Mouse (Mus musculus): ENCODE measurements around the gene Sema3c.
"Not testable (repeated sequence)": the region's sequence is repeated elsewhere in the genome, so short reads cannot be mapped to it uniquely, and the experiment has no call there.

Sema3c gene

GRCm38 (mm10) chr5:17573694-17574380, at the start of gene Sema3c:
TSS of gene Sema3c (plus strand) at chr5:17574281.
- DNase-seq (ENCODE audit: low read depth, low spot score) = no peak

GRCm38 (mm10) chr5:17531165-17531564, 42.9 kb upstream of the Sema3c start:
- DNase-seq (ENCODE audit: low read depth, low spot score) = not testable (repeated sequence)

GRCm38 (mm10) chr5:17543141-17543540, 30.9 kb upstream of the Sema3c start:
- no peak for DNase-seq (ENCODE audit: low read depth, low spot score)

- no peak for DNase-seq (ENCODE audit: low read depth, low spot score)
Observed at GRCm38 (mm10) chr5:17544904-17545449, 29.1 kb upstream of the Sema3c start.

GRCm38 (mm10) chr5:17551693-17552092, 22.4 kb upstream of the Sema3c start:
- DNase-seq (ENCODE audit: low read depth, low spot score) = no peak

GRCm38 (mm10) chr5:17556073-17556473, 18.0 kb upstream of the Sema3c start:
- DNase-seq (ENCODE audit: low read depth, low spot score) = no peak

- DNase-seq (ENCODE audit: low read depth, low spot score) = no peak
Observed at GRCm38 (mm10) chr5:17556715-17557265, 17.3 kb upstream of the Sema3c start.

GRCm38 (mm10) chr5:17571571-17571970, 2.5 kb upstream of the Sema3c start:
- no peak for DNase-seq (ENCODE audit: low read depth, low spot score)

- no peak for DNase-seq (ENCODE audit: low read depth, low spot score)
Observed at GRCm38 (mm10) chr5:17574413-17575182, 517 bp downstream of the Sema3c start.

- no peak for DNase-seq (ENCODE audit: low read depth, low spot score)
Observed at GRCm38 (mm10) chr5:17575183-17575495, 1.1 kb downstream of the Sema3c start.

GRCm38 (mm10) chr5:17576069-17576468, 2.0 kb downstream of the Sema3c start:
- no peak for DNase-seq (ENCODE audit: low read depth, low spot score)

- no peak for DNase-seq (ENCODE audit: low read depth, low spot score)
Observed at GRCm38 (mm10) chr5:17582047-17582515, 8.0 kb downstream of the Sema3c start.

- no peak for DNase-seq (ENCODE audit: low read depth, low spot score)
Observed at GRCm38 (mm10) chr5:17584299-17584945, 10.3 kb downstream of the Sema3c start.

GRCm38 (mm10) chr5:17586518-17587210, 12.6 kb downstream of the Sema3c start:
- no peak for DNase-seq (ENCODE audit: low read depth, low spot score)

- no peak for DNase-seq (ENCODE audit: low read depth, low spot score)
Observed at GRCm38 (mm10) chr5:17591908-17592307, 17.8 kb downstream of the Sema3c start.

GRCm38 (mm10) chr5:17601700-17602099, 27.6 kb downstream of the Sema3c start:
- DNase-seq (ENCODE audit: low read depth, low spot score) = no peak

- no peak for DNase-seq (ENCODE audit: low read depth, low spot score)
Observed at GRCm38 (mm10) chr5:17620619-17621018, 46.5 kb downstream of the Sema3c start.

- DNase-seq (ENCODE audit: low read depth, low spot score) = no peak
Observed at GRCm38 (mm10) chr5:17622564-17622963, 48.5 kb downstream of the Sema3c start.

GRCm38 (mm10) chr5:17628606-17629005, 54.5 kb downstream of the Sema3c start:
- no peak for DNase-seq (ENCODE audit: low read depth, low spot score)

- DNase-seq (ENCODE audit: low read depth, low spot score) = no peak
Observed at GRCm38 (mm10) chr5:17629599-17629998, 55.5 kb downstream of the Sema3c start.

GRCm38 (mm10) chr5:17639519-17639918, 65.4 kb downstream of the Sema3c start:
- DNase-seq (ENCODE audit: low read depth, low spot score) = no peak

All from CD4-positive helper T cell, adult 2 months (primary cell).